Mouse (Mus musculus) telencephalon, adult 2 months (tissue): ENCODE measurements around the gene H2-M9.

Experiments used
- DNase-seq: peaks from one replicate; pipeline ENCODE4 v3.0.0-alpha.2; 2011; ENCODE audit warnings: low read depth, low spot score

H2-M9 gene

GRCm38 (mm10) chr17:36642566-36642965 lies at the start of gene H2-M9:
H2-M9 (minus strand) TSS chr17:36642666.
- no peak for DNase-seq

GRCm38 (mm10) chr17:36672119-36672518 lies 29.7 kb upstream of the H2-M9 start, which contains the start of gene H2-M1:
H2-M1 (minus strand) TSS chr17:36672219.
- no peak for DNase-seq
